23 mouse cellular contexts compared by ENCODE assay signal in the genomic region with DNA sequence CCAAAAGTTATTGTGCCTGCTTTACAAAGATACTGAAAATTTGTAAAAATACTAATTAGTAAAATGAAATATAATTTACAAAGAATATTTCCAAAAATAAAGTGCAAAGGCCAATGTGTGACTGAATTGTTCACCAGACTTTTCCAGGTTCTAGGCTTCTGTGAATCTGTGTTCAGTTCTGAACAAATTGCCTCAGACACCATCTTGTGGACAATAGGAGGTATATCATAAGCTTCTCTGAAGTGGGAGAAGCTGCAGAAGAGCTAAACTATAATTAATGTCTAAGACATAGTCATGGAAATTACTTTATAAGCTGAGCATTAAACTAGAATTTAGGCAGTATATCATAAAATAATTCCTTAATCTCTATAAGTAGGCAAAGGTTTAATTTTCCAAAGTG.
A peak's percentile ranks its signal among the peaks of the same experiment; 100 is the strongest.
DNase-seq lines count a peak whose midpoint lies in the region; ATAC-seq and TF ChIP-seq lines count a peak whose summit lies in the region.
"Had no signal": no experiment of that assay in that cellular context is flagged by ENCODE, and none has a peak within 500 bp of the region (broad histone marks: within the 10 kb centered on the region; RNA-seq: fewer than 3 reads in every experiment).

No protein-coding gene starts in this region.

- H3K9ac ChIP-seq in hindbrain, postnatal 0 days (replicated peaks; ENCODE audit: low read length) = no peak overlapping the region
- H3K9ac ChIP-seq in hindbrain, embryonic 14.5 days = no peak overlapping the region
- H3K9ac ChIP-seq: embryonic facial prominence, embryonic 15.5 days; forebrain, embryonic 15.5 days; heart, embryonic 12.5 days; hindbrain, embryonic 15.5 days had no signal

- no peaks in the 10 kb centered on the region for H3K27me3 ChIP-seq in hindbrain, postnatal 0 days (ENCODE audit: insufficient read depth, low read length)
- H3K27me3 ChIP-seq in hindbrain, embryonic 14.5 days (ENCODE audit: control insufficient read depth, insufficient read depth, low read length) = no peaks in the 10 kb centered on the region
- no peaks in the 10 kb centered on the region for H3K27me3 ChIP-seq in cerebellum, adult 2 months (ENCODE audit: control insufficient read depth, insufficient read depth, low read length)
- H3K27me3 ChIP-seq: embryonic facial prominence, embryonic 15.5 days; forebrain, embryonic 15.5 days; heart, embryonic 12.5 days; hindbrain, embryonic 15.5 days had no signal

- no peak for ATAC-seq in hindbrain, postnatal 0 days
- ATAC-seq in hindbrain, embryonic 14.5 days (ENCODE audit: low FRiP score) = no peak
- ATAC-seq: CD4-positive, CD25-positive, alpha-beta regulatory T cell, adult 4 months; forebrain, embryonic 15.5 days; inflammation-experienced regulatory T-cells, adult 6 months had no signal

- TF ChIP-seq POLR2A in brain, embryonic 14.5 days (IDR thresholded peaks at IDR 0.05; ENCODE audit: borderline replicate concordance, extremely low read depth, insufficient read depth, insufficient read length, poor library complexity, severe bottlenecking) = no peak
- no peak for TF ChIP-seq POLR2A in cerebellum, adult 2 months (IDR thresholded peaks at IDR 0.05; ENCODE audit: borderline replicate concordance, insufficient read depth, low read length)

- intact Hi-C loops in left cerebral cortex, adult 2 months (cut with DNase I) = no loop called here
- intact Hi-C loops in left cerebral cortex, postnatal 4 days (cut with DNase I) = no loop called here

- no peak overlapping the region for H3K4me3 ChIP-seq in hindbrain, postnatal 0 days (ENCODE audit: low read length)
- no peak overlapping the region for H3K4me3 ChIP-seq in hindbrain, embryonic 14.5 days (replicated peaks; ENCODE audit: low read length)
- no peak overlapping the region for H3K4me3 ChIP-seq in left cerebral cortex, adult 2 months
- no peak overlapping the region for H3K4me3 ChIP-seq in cerebellum, adult 2 months (replicated peaks; ENCODE audit: insufficient read depth, low read depth, low read length)
- H3K4me3 ChIP-seq: embryonic facial prominence, embryonic 15.5 days; erythroblast, embryonic 14.5 days; forebrain, embryonic 15.5 days; gastrocnemius, adult 2 months; heart, embryonic 12.5 days; hindbrain, embryonic 10.5 days; hindbrain, embryonic 15.5 days had no signal

- no peak overlapping the region for H3K27ac ChIP-seq in hindbrain, postnatal 0 days
- H3K27ac ChIP-seq in hindbrain, embryonic 14.5 days = no peak overlapping the region
- H3K27ac ChIP-seq in left cerebral cortex, adult 2 months = no peak overlapping the region
- no peak overlapping the region for H3K27ac ChIP-seq in cerebellum, adult 2 months (ENCODE audit: insufficient read depth, low read length)
- H3K27ac ChIP-seq: embryonic facial prominence, embryonic 15.5 days; forebrain, embryonic 15.5 days; gastrocnemius, adult 2 months; hindbrain, embryonic 10.5 days; hindbrain, embryonic 15.5 days had no signal

- H3K4me2 ChIP-seq in hindbrain, postnatal 0 days (ENCODE audit: low read depth, low read length) = no peak overlapping the region
- H3K4me2 ChIP-seq in hindbrain, embryonic 14.5 days (replicated peaks) = no peak overlapping the region
- H3K4me2 ChIP-seq: embryonic facial prominence, embryonic 15.5 days; forebrain, embryonic 15.5 days; heart, embryonic 12.5 days; hindbrain, embryonic 15.5 days had no signal

- no peaks in the 10 kb centered on the region for H3K4me1 ChIP-seq in hindbrain, postnatal 0 days (ENCODE audit: insufficient read depth, low read length)
- H3K4me1 ChIP-seq in hindbrain, embryonic 14.5 days (replicated peaks; ENCODE audit: control insufficient read depth, insufficient read depth, low read length) = no peaks in the 10 kb centered on the region
- H3K4me1 ChIP-seq in cerebellum, adult 2 months (ENCODE audit: control insufficient read depth, insufficient read depth, low read length) = no peaks in the 10 kb centered on the region
- H3K4me1 ChIP-seq: embryonic facial prominence, embryonic 15.5 days; forebrain, embryonic 15.5 days; heart, embryonic 12.5 days; hindbrain, embryonic 10.5 days; hindbrain, embryonic 15.5 days had no signal

- no peaks in the 10 kb centered on the region for H3K9me3 ChIP-seq in hindbrain, postnatal 0 days (ENCODE audit: low read length)
- no peaks in the 10 kb centered on the region for H3K9me3 ChIP-seq in hindbrain, embryonic 14.5 days (ENCODE audit: control insufficient read depth, low read length)
- H3K9me3 ChIP-seq: embryonic facial prominence, embryonic 15.5 days; forebrain, embryonic 15.5 days; heart, embryonic 12.5 days; hindbrain, embryonic 10.5 days; hindbrain, embryonic 15.5 days had no signal

- H3K36me3 ChIP-seq in hindbrain, postnatal 0 days (ENCODE audit: insufficient read depth, low read length) = no peaks in the 10 kb centered on the region
- H3K36me3 ChIP-seq in hindbrain, embryonic 14.5 days (replicated peaks; ENCODE audit: control insufficient read depth, insufficient read depth) = no peaks in the 10 kb centered on the region
- H3K36me3 ChIP-seq: embryonic facial prominence, embryonic 15.5 days; forebrain, embryonic 15.5 days; heart, embryonic 12.5 days; hindbrain, embryonic 10.5 days; hindbrain, embryonic 15.5 days had no signal

- DNase-seq in hindbrain, postnatal 0 days (ENCODE audit: low spot score) = no peak
- DNase-seq in hindbrain, embryonic 14.5 days (ENCODE audit: low spot score) = no peak
- DNase-seq in left cerebral cortex, adult 2 months (ENCODE audit: extremely low spot score in 1 of 2, low spot score in 2 of 2) = no peak
- DNase-seq in left cerebral cortex, postnatal 4 days = no peak
- peak; percentile 14 for DNase-seq in ES-CJ7 (ENCODE audit: low read depth, low spot score)
- peak; percentile 25 for DNase-seq in brain, embryonic 14.5 days (ENCODE audit: low read depth)
- DNase-seq in cerebellum, adult 2 months = no peak
- DNase-seq: adrenal gland, postnatal 14 days; B cell, adult 2 months; cerebellum, adult 11 months; cerebellum, adult 9-10 months; cerebellum, postnatal 36 days; gastrocnemius, adult 2 months; gastrocnemius, postnatal 25 days; kidney, adult 18-20 months had no signal

- TF ChIP-seq CTCF in hindbrain, postnatal 0 days (IDR thresholded peaks at IDR 0.05; ENCODE audit: low read depth) = peak; percentile 48
- peak; percentile 46 for TF ChIP-seq CTCF in left cerebral cortex, adult 2 months (IDR thresholded peaks at IDR 0.05)
- no peak for TF ChIP-seq CTCF in brain, embryonic 14.5 days (IDR thresholded peaks at IDR 0.05; ENCODE audit: borderline replicate concordance, extremely low read depth, insufficient read depth, insufficient read length)
- TF ChIP-seq CTCF in cerebellum, adult 2 months (IDR thresholded peaks at IDR 0.05; ENCODE audit: borderline replicate concordance, insufficient read depth, low read depth, low read length) = no peak

Comparison
In these comparisons a context has a peak if more than half of its experiments do, and no peak if none do; other contexts are left out.
1. DNase-seq: peak in ES-CJ7 (single experiment) and brain, embryonic 14.5 days (single experiment); none in hindbrain, postnatal 0 days (single experiment), hindbrain, embryonic 14.5 days (single experiment), left cerebral cortex, adult 2 months (0 of 2), left cerebral cortex, postnatal 4 days (single experiment) and cerebellum, adult 2 months (0 of 2).
2. CTCF ChIP-seq: peak in hindbrain, postnatal 0 days (single experiment) and left cerebral cortex, adult 2 months (single experiment); none in brain, embryonic 14.5 days (single experiment) and cerebellum, adult 2 months (single experiment).